Mouse (Mus musculus): ENCODE measurements around the gene Btc.

Btc gene

DNA sequence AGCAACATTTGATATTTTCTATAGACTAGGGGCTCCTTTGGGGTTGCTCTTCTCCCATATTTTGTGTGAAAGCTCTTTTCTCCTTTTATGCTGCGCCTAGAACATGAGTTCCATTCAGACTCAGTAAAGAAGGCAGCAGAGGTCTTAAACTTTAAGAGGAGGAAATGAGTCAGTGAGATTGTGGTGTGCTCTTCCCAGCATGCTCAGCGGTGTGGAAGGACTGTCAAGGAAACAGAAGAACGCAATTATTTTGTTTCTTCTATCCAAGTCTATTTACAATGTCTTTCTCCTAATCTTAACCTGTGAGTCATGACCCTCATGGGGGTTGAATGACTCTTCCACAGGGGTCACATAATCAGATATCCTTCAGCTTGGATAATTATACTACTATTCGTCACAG is 82.4 kb downstream of the Btc start:
- DNase-seq, result no peak

- DNase-seq, result no peak
Observed at GRCm38 (mm10) chr5:91313971-91314370, 88.8 kb downstream of the Btc start.

- DNase-seq, result no peak
Observed at GRCm38 (mm10) chr5:91311767-91312166, 91.0 kb downstream of the Btc start.

DNA sequence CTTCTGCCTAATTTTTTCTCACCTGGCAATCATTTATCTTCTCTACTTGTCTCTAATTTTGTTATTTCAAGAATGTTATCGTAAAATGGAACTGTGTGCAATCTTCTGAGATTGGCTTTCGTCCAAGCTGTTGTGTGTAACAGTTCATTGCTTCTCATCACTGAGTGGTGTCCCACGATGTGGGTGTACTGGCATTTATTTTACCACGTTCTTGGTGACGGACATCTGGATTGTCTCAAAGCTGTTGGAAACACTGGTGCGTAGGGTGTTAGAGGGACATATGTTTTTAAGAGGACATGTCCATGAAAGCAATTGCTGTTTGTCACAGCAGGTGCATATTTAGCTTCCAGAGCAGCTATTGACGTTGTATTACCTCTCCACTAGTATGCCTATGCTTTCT is 94.2 kb downstream of the Btc start:
- no peak for DNase-seq

DNA sequence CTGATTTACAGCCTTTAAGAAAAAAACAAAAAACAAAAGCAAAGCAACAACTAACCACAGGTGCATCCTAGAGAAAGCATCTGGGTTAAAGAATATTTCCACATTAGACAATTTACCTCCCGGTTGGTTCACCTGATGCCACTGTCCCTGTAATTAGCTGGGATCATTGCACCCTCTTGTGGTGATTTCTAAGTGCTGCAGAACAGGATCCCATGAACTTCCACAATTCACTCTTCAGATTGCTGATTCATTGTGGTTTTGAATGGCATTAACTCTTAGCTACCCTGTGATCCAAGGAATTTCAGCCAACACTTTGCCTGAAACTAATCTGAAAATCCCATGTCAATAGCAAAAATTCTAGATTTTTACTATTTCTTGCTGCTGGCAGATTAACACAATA is 94.9 kb downstream of the Btc start:
- peak; percentile 21 to 57 for DNase-seq
